Mouse (Mus musculus) MEL (cell line): ENCODE measurements around the gene Acss2. TPM values are rescaled to one million over a fixed set of nuclear protein-coding genes. Genes with fewer than 3 reads are reported as not detected.

Experiments
- DNase-seq: peaks from one replicate; pipeline ENCODE4 v3.0.0; 2011; ENCODE audit warnings: low read depth, low spot score
- H3K27ac ChIP-seq: 2 replicates; pipeline ENCODE4 v1.5.1; 2012; ENCODE audit warnings: low read depth, mild to moderate bottlenecking, control low read depth, low read length, moderate library complexity; ENCODE audit not compliant: control insufficient read depth
- H3K27me3 ChIP-seq, 2 experiments: fragments of 150-350 bp in 1 of 2; sonication (generic) in 1 of 2; 2 replicates each; pipeline ENCODE4 v1.6.1; 2012; ENCODE audit warnings: low read length in 2 of 2, mild to moderate bottlenecking in 2 of 2, improper control_type of control experiment in 1 of 2, moderate library complexity in 1 of 2; ENCODE audit not compliant: insufficient read depth in 2 of 2, control insufficient read depth in 1 of 2
- H3K36me3 ChIP-seq, 2 experiments: 2 replicates each; pipeline ENCODE4 v1.6.1; 2012 to 2014; ENCODE audit warnings: low read length in 2 of 2, improper control_type of control experiment in 1 of 2, inconsistent platforms in 1 of 2, mild to moderate bottlenecking in 1 of 2; ENCODE audit not compliant: insufficient read depth in 2 of 2, control insufficient read depth in 1 of 2
- H3K4me1 ChIP-seq, 2 experiments: fragments of 150-350 bp in 1 of 2; sonication (generic) in 1 of 2; 2 replicates each; pipeline ENCODE4 v1.6.1; 2012; ENCODE audit warnings: low read length in 2 of 2, improper control_type of control experiment in 1 of 2, mild to moderate bottlenecking in 1 of 2; ENCODE audit not compliant: insufficient read depth in 2 of 2, control insufficient read depth in 1 of 2
- H3K4me3 ChIP-seq, 2 experiments: fragments of 150-350 bp in 1 of 2; sonication (generic) in 1 of 2; 2 replicates each; pipeline ENCODE4 v1.5.1; 2012; ENCODE audit warnings: low read depth in 2 of 2, low read length in 2 of 2, mild to moderate bottlenecking in 2 of 2, moderate library complexity in 2 of 2, control low read depth in 1 of 2, improper control_type of control experiment in 1 of 2; ENCODE audit not compliant: control insufficient read depth in 1 of 2, insufficient read depth in 1 of 2
- H3K79me2 ChIP-seq: 2 replicates; pipeline ENCODE4 v1.6.1; 2012; ENCODE audit warnings: mild to moderate bottlenecking, low read length, moderate library complexity; ENCODE audit not compliant: control insufficient read depth, poor library complexity, insufficient read depth
- H3K9ac ChIP-seq: 2 replicates; pipeline ENCODE4 v1.6.1; 2012; ENCODE audit warnings: low read depth, mild to moderate bottlenecking, control low read depth, low read length, moderate library complexity; ENCODE audit not compliant: control insufficient read depth, poor library complexity, severe bottlenecking
- H3K9me3 ChIP-seq: fragments of 150-350 bp; sonication (generic); replicated peaks from 2 replicates; pipeline ENCODE4 v1.6.1; 2012; ENCODE audit warnings: mild to moderate bottlenecking, low read length, improper control_type of control experiment, moderate library complexity; ENCODE audit not compliant: insufficient read depth
- BHLHE40 ChIP-seq: IDR thresholded peaks from 2 replicates; pipeline ENCODE4 v1.6.1; 2012; ENCODE audit warnings: low read depth, mild to moderate bottlenecking, inconsistent platforms, low read length, improper control_type of control experiment, borderline replicate concordance
- CHD1 ChIP-seq: IDR thresholded peaks from 2 replicates; pipeline ENCODE4 v1.6.1; 2012; ENCODE audit warnings: low read depth, mild to moderate bottlenecking, inconsistent platforms, low read length, improper control_type of control experiment
- CHD2 ChIP-seq: IDR thresholded peaks from 2 replicates; pipeline ENCODE4 v1.6.1; 2011; ENCODE audit warnings: low read length, improper control_type of control experiment
- CTCF ChIP-seq, 3 experiments: IDR thresholded peaks in 2 of 3; conservative IDR thresholded peaks in 1 of 3; 2 replicates each; pipeline ENCODE4 v1.5.1; 2011 to 2012; ENCODE audit warnings: low read length in 3 of 3, low read depth in 2 of 3, mild to moderate bottlenecking in 2 of 3, improper control_type of control experiment in 1 of 3, inconsistent platforms in 1 of 3, mixed read lengths in 1 of 3, moderate library complexity in 1 of 3; ENCODE audit not compliant: control insufficient read depth in 1 of 3, insufficient read depth in 1 of 3, poor library complexity in 1 of 3, severe bottlenecking in 1 of 3
- E2F4 ChIP-seq: IDR thresholded peaks from 2 replicates; pipeline ENCODE4 v1.6.1; 2011; ENCODE audit warnings: low read depth, low read length, improper control_type of control experiment, borderline replicate concordance
- EP300 ChIP-seq, 2 experiments: IDR thresholded peaks; 2 replicates each; pipeline ENCODE4 v1.6.1; 2011; ENCODE audit warnings: improper control_type of control experiment in 2 of 2, low read length in 2 of 2, low read depth in 1 of 2, mild to moderate bottlenecking in 1 of 2
- GABPA ChIP-seq: IDR thresholded peaks from 2 replicates; pipeline ENCODE4 v1.6.1; 2012; ENCODE audit warnings: low read depth, mild to moderate bottlenecking, inconsistent platforms, low read length, improper control_type of control experiment, moderate library complexity
- GATA1 ChIP-seq: IDR thresholded peaks from 2 replicates; pipeline ENCODE4 v1.6.1; 2011; ENCODE audit warnings: low read depth, low read length, improper control_type of control experiment
- JUND ChIP-seq: IDR thresholded peaks from 2 replicates; pipeline ENCODE4 v1.6.1; 2011; ENCODE audit warnings: low read depth, mild to moderate bottlenecking, improper control_type of control experiment, low read length
- KAT2A ChIP-seq: conservative IDR thresholded peaks from 2 replicates; pipeline ENCODE4 v1.6.1; 2012; ENCODE audit warnings: low read depth, low read length, improper control_type of control experiment, inconsistent platforms
- MAFK ChIP-seq: IDR thresholded peaks from 2 replicates; pipeline ENCODE4 v1.6.1; 2011; ENCODE audit warnings: low read depth, mild to moderate bottlenecking, low read length, improper control_type of control experiment, borderline replicate concordance
- MAX ChIP-seq: IDR thresholded peaks from 2 replicates; pipeline ENCODE4 v1.6.1; 2011; ENCODE audit warnings: low read length, improper control_type of control experiment
- MAZ ChIP-seq: IDR thresholded peaks from 2 replicates; pipeline ENCODE4 v1.6.1; 2012; ENCODE audit warnings: low read depth, mild to moderate bottlenecking, inconsistent platforms, low read length, improper control_type of control experiment
- MEF2A ChIP-seq: IDR thresholded peaks from 2 replicates; pipeline ENCODE4 v1.6.1; 2014; ENCODE audit warnings: low read depth, mild to moderate bottlenecking, inconsistent platforms, low read length, improper control_type of control experiment; ENCODE audit not compliant: poor library complexity, insufficient replicate concordance, severe bottlenecking; ENCODE audit errors: extremely low read depth
- MXI1 ChIP-seq: IDR thresholded peaks from 2 replicates; pipeline ENCODE4 v1.6.1; 2011; ENCODE audit warnings: mild to moderate bottlenecking, low read depth, low read length, improper control_type of control experiment
- MYB ChIP-seq: IDR thresholded peaks from 2 replicates; pipeline ENCODE4 v1.6.1; 2011; ENCODE audit warnings: mild to moderate bottlenecking, low read depth, low read length, improper control_type of control experiment
- NRF1 ChIP-seq: IDR thresholded peaks from 2 replicates; pipeline ENCODE4 v1.6.1; 2014; ENCODE audit warnings: low read depth, mild to moderate bottlenecking, inconsistent platforms, low read length, improper control_type of control experiment, moderate library complexity; ENCODE audit not compliant: poor library complexity, insufficient read depth, severe bottlenecking
- POLR2A ChIP-seq, 2 experiments: IDR thresholded peaks; 2 replicates each; pipeline ENCODE4 v1.6.1; 2011 to 2012; ENCODE audit warnings: low read length in 2 of 2, mild to moderate bottlenecking in 2 of 2, control low read depth in 1 of 2, improper control_type of control experiment in 1 of 2, low read depth in 1 of 2, moderate library complexity in 1 of 2; ENCODE audit not compliant: control insufficient read depth in 1 of 2, insufficient read depth in 1 of 2, poor library complexity in 1 of 2
- POLR2AphosphoS2 ChIP-seq: IDR thresholded peaks from 2 replicates; pipeline ENCODE4 v1.6.1; 2011; ENCODE audit warnings: low read length, improper control_type of control experiment
- POLR2AphosphoS5 ChIP-seq: IDR thresholded peaks from 2 replicates; pipeline ENCODE4 v1.6.1; 2012; ENCODE audit warnings: low read depth, borderline replicate concordance, mild to moderate bottlenecking, inconsistent platforms, low read length, moderate library complexity, mixed read lengths
- RCOR1 ChIP-seq: IDR thresholded peaks from 2 replicates; pipeline ENCODE4 v1.6.1; 2012; ENCODE audit warnings: low read depth, mild to moderate bottlenecking, inconsistent platforms, low read length, improper control_type of control experiment
- SIN3A ChIP-seq: IDR thresholded peaks from 2 replicates; pipeline ENCODE4 v1.6.1; 2012; ENCODE audit warnings: low read length, improper control_type of control experiment, inconsistent platforms
- SMC3 ChIP-seq: IDR thresholded peaks from 2 replicates; pipeline ENCODE4 v1.6.1; 2011; ENCODE audit warnings: low read depth, low read length, improper control_type of control experiment
- TBP ChIP-seq: IDR thresholded peaks from 2 replicates; pipeline ENCODE4 v1.8.0; 2011; ENCODE audit warnings: low read depth, low read length, improper control_type of control experiment
- TCF12 ChIP-seq: IDR thresholded peaks from 2 replicates; pipeline ENCODE4 v1.6.1; 2014; ENCODE audit warnings: low read depth, mild to moderate bottlenecking, inconsistent platforms, low read length, improper control_type of control experiment, moderate library complexity
- UBTF ChIP-seq: IDR thresholded peaks from 2 replicates; pipeline ENCODE4 v1.6.1; 2012; ENCODE audit warnings: low read depth, mild to moderate bottlenecking, inconsistent platforms, low read length, improper control_type of control experiment, moderate library complexity, borderline replicate concordance; ENCODE audit not compliant: insufficient read depth
- USF1 ChIP-seq: IDR thresholded peaks from 2 replicates; pipeline ENCODE4 v1.6.1; 2014; ENCODE audit warnings: low read depth, mild to moderate bottlenecking, inconsistent platforms, low read length, improper control_type of control experiment, moderate library complexity
- USF2 ChIP-seq, 2 experiments: IDR thresholded peaks; 2 replicates each; pipeline ENCODE4 v1.6.1; 2011 to 2012; ENCODE audit warnings: improper control_type of control experiment in 2 of 2, low read length in 2 of 2, borderline replicate concordance in 1 of 2, inconsistent platforms in 1 of 2, low read depth in 1 of 2, mild to moderate bottlenecking in 1 of 2; ENCODE audit not compliant: insufficient read depth in 1 of 2
- ZKSCAN1 ChIP-seq: IDR thresholded peaks from 2 replicates; pipeline ENCODE4 v1.6.1; 2012; ENCODE audit warnings: low read depth, mild to moderate bottlenecking, inconsistent platforms, low read length, improper control_type of control experiment, moderate library complexity
- ZMIZ1 ChIP-seq: IDR thresholded peaks from 2 replicates; pipeline ENCODE4 v1.6.1; 2012; ENCODE audit warnings: low read depth, mild to moderate bottlenecking, inconsistent platforms, low read length, improper control_type of control experiment, moderate library complexity
- ZNF384 ChIP-seq: IDR thresholded peaks from 2 replicates; pipeline ENCODE4 v1.6.1; 2012; ENCODE audit warnings: low read depth, mild to moderate bottlenecking, inconsistent platforms, low read length, improper control_type of control experiment
- polyA plus RNA-seq, 2 experiments: library from polyadenylated mRNA; stranded (reverse) in 1 of 2; unstranded in 1 of 2; fragments of >175 nt in 1 of 2; fragments of >200 nt in 1 of 2; gene quantifications; 2 replicates each; pipeline versions ENCODE4 v1.2.1 to v1.2.4; 2012; ENCODE audit warnings: low replicate concordance in 2 of 2, low read depth in 1 of 2; ENCODE audit not compliant: insufficient read length in 2 of 2, insufficient read depth in 1 of 2, missing spikeins in 1 of 2
- total RNA-seq: library from RNA; depleted of rRNA; stranded (reverse); fragments of 300-350 nt; gene quantifications from 2 replicates; pipeline ENCODE4 v1.2.3, GENCODE M21; 2012

Acss2 gene
- total and polyA plus RNA-seq, 3 experiments: 2.9 to 11.0 TPM; not detected in 1

GRCm38 (mm10) chr2:155552336-155552735, 34.6 kb downstream of the Acss2 start:
- Histone ChIP-seq H3K27ac (peak overlapping the region; percentile 95; the same call in 1 of the 2 replicates), H3K27me3 (no peaks in the 10 kb centered on the region), H3K4me1 (peaks cover 20% of the 10 kb centered on the region in 2 experiments), H3K36me3 (peaks cover 0 to 20% of the 10 kb centered on the region in 2 experiments; a peak in 2 of 4 replicates), H3K79me2 (no peaks in the 10 kb centered on the region), H3K4me3 (no peak overlapping the region), H3K9ac (peak overlapping the region; percentile 69; the same call in 1 of the 2 replicates), H3K9me3 (no peaks in the 10 kb centered on the region)
- TF ChIP-seq CHD1 (0 out of 2 replicates have a peak, but pooled peaks have one; percentile 59), E2F4 (no peak)
- no peak for DNase-seq

GRCm38 (mm10) chr2:155552949-155553354, 35.2 kb downstream of the Acss2 start:
- H3K4me1 ChIP-seq: peaks cover 20 to 21% of the 10 kb centered on the region in 2 experiments
- H3K9me3 ChIP-seq: no peaks in the 10 kb centered on the region
- H3K27me3 ChIP-seq: no peaks in the 10 kb centered on the region
- DNase-seq: peak; percentile 87
- H3K9ac ChIP-seq: peak overlapping the region; percentile 69
- H3K36me3 ChIP-seq: peaks cover 0 to 20% of the 10 kb centered on the region in 2 experiments; a peak in 2 of 4 replicates
- no peak overlapping the region for H3K4me3 ChIP-seq
- peak overlapping the region; percentile 95 for H3K27ac ChIP-seq
- H3K79me2 ChIP-seq: no peaks in the 10 kb centered on the region
- TF ChIP-seq ZMIZ1 (peak; percentile 67; the same call in 1 of the 2 replicates), POLR2AphosphoS5 (no peak), SIN3A (peak; percentile 85), ZKSCAN1 (no peak), MAX (no peak), RCOR1 (0 out of 2 replicates have a peak, but pooled peaks have one; percentile 42), KAT2A (no peak), GATA1 (peak; percentile 52; the same call in 1 of the 2 replicates), MAZ (peak; percentile 80), ZNF384 (no peak), JUND (no peak), MXI1 (peak; percentile 54), TCF12 (peak; percentile 65), EP300 (IDR thresholded peaks at IDR 0.05; ENCODE audit: low read depth in 1 of 2, low read length in 2 of 2) (peak; percentile 67 to 85), USF1 (no peak), CHD2 (peak; percentile 37; the same call in 1 of the 2 replicates), NRF1 (no peak), USF2 (IDR thresholded peaks at IDR 0.05; ENCODE audit: borderline replicate concordance in 1 of 2, insufficient read depth in 1 of 2, low read depth in 1 of 2, low read length in 2 of 2) (no peak), POLR2AphosphoS2 (no peak), GABPA (no peak), CTCF (IDR thresholded peaks at IDR 0.05 in 2 of 3, conservative IDR thresholded peaks at IDR 0.05 in 1 of 3; ENCODE audit: control insufficient read depth in 1 of 3, insufficient read depth in 1 of 3, low read depth in 2 of 3, low read length in 3 of 3, poor library complexity in 1 of 3, severe bottlenecking in 1 of 3) (no peak), UBTF (no peak), MAFK (no peak), MYB (peak; percentile 71), POLR2A (IDR thresholded peaks at IDR 0.05; ENCODE audit: control insufficient read depth in 1 of 2, insufficient read depth in 1 of 2, low read depth in 1 of 2, low read length in 2 of 2, poor library complexity in 1 of 2) (peak in 1 of 2 experiments; percentile 52; a peak in 2 of 4 replicates), MEF2A (no peak), SMC3 (no peak), TBP (no peak), BHLHE40 (no peak)
